Mouse (Mus musculus): ENCODE measurements at regions not wholly inside any gene's neighbourhood (a gene's known extent, or its start where the extent isn't known, plus 50 kb on each side); places are given as distances from the start of the nearest gene placed in this dataset.

- TF ChIP-seq ZC3H11A (IDR thresholded peaks at IDR 0.05; ENCODE audit: borderline replicate concordance, low read depth, low read length) (no peak), ZNF384 (IDR thresholded peaks at IDR 0.05; ENCODE audit: low read depth, low read length) (no peak), HCFC1 (IDR thresholded peaks at IDR 0.05; ENCODE audit: borderline replicate concordance, insufficient read depth, low read length) (no peak), MAFK (IDR thresholded peaks at IDR 0.05; ENCODE audit: insufficient read depth, low read depth, low read length) (no peak), CHD2 (IDR thresholded peaks at IDR 0.05; ENCODE audit: low read depth, low read length) (no peak)
Observed at GRCm38 (mm10) chr4:56456788-56457187, 283.1 kb upstream of the Gm26657 start.
